Mouse (Mus musculus) lung, postnatal 0 days (tissue): ENCODE data around the gene Nkx1-1.

ENCODE experiments used
- CTCF ChIP-seq: IDR thresholded peaks from 2 replicates; pipeline ENCODE4 v1.5.1; 2016; ENCODE audit warnings: antibody characterized with exemption, mild to moderate bottlenecking
- EP300 ChIP-seq: IDR thresholded peaks from 2 replicates; pipeline ENCODE4 v1.6.1; 2016; ENCODE audit warnings: antibody characterized with exemption, mild to moderate bottlenecking, control low read depth

DNA sequence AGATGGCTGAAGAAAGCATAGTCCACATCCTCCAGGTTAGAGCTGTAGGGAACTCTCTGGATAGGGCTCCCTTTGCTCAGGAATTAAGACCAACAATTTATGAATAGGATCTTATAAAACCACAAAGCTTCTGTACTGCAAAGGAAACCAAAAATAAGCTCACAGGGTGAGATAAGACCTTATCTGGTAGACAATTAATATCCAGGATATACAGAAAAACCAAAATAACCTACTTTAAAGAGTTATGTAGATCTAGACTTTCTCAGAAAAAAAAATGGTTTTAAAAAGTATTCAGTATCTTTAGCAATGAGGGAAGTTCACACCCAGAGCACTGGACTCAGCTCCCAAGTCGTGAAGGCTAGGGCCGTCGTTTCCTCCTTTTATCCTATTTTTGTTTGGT is 13.5 kb downstream of the Nkx1-1 start:
- no peak for TF ChIP-seq EP300
- TF ChIP-seq CTCF: no peak
